Mouse (Mus musculus) limb, embryonic 13.5 days (tissue): ENCODE measurements around the gene Ptprg. TPM values are rescaled to one million over a fixed set of nuclear protein-coding genes. Genes with fewer than 3 reads are reported as not detected.
"Not testable (repeated sequence)": the region's sequence is repeated elsewhere in the genome, so short reads cannot be mapped to it uniquely, and the experiment has no call there.

Source experiments
- ATAC-seq: fragments of 200-750 bp; cut with Nextera tagmentation; 2 replicates; pipeline ENCODE4 v1.8.0; 2017; ENCODE audit warnings: low read depth, moderate number of reproducible peaks, moderate TSS enrichment; ENCODE audit not compliant: low FRiP score
- H3K27ac ChIP-seq: fragments of 300-500 bp; sonication (generic); 2 replicates; pipeline ENCODE4 v1.5.1; 2015; ENCODE audit warnings: inconsistent platforms, mild to moderate bottlenecking, moderate library complexity
- H3K27me3 ChIP-seq: fragments of 300-500 bp; sonication (generic); 2 replicates; pipeline ENCODE4 v1.6.1; 2015; ENCODE audit warnings: mild to moderate bottlenecking, inconsistent platforms
- H3K36me3 ChIP-seq: fragments of 300-500 bp; sonication (generic); 2 replicates; pipeline ENCODE4 v1.6.1; 2015; ENCODE audit warnings: inconsistent platforms, mild to moderate bottlenecking, moderate library complexity
- H3K4me1 ChIP-seq: fragments of 300-500 bp; sonication (generic); 2 replicates; pipeline ENCODE4 v1.6.1; 2015; ENCODE audit warnings: inconsistent platforms
- H3K4me2 ChIP-seq: fragments of 300-500 bp; sonication (generic); replicated peaks from 2 replicates; pipeline ENCODE4 v1.6.1; 2015; ENCODE audit warnings: inconsistent platforms, mild to moderate bottlenecking, moderate library complexity
- H3K4me3 ChIP-seq: fragments of 300-500 bp; sonication (generic); 2 replicates; pipeline ENCODE4 v1.5.1; 2015; ENCODE audit warnings: moderate library complexity, mild to moderate bottlenecking, inconsistent platforms
- H3K9ac ChIP-seq: fragments of 300-500 bp; sonication (generic); 2 replicates; pipeline ENCODE4 v1.6.1; 2015; ENCODE audit warnings: mild to moderate bottlenecking, inconsistent platforms
- H3K9me3 ChIP-seq: fragments of 300-500 bp; sonication (generic); 2 replicates; pipeline ENCODE4 v1.6.1; 2016; ENCODE audit warnings: inconsistent platforms
- WGBS: fragments of 180-500 bp; shearing (Covaris S2); methylation state at CpG from one replicate; pipeline ENCODE4 v1.1.7; 2015; 5-methylcytosine and 5-hydroxymethylcytosine counted together
- polyA plus RNA-seq: library from polyadenylated mRNA; unstranded; fragments of >200 nt; fragmentation: Nextera tagmentation; extraction: Ambion mirVana; gene quantifications from 2 replicates; pipeline ENCODE4 v1.2.1, GENCODE M21; 2015

Ptprg gene
- polyA plus RNA-seq, 1 experiment from 2014 or later: 38.4 TPM

DNA sequence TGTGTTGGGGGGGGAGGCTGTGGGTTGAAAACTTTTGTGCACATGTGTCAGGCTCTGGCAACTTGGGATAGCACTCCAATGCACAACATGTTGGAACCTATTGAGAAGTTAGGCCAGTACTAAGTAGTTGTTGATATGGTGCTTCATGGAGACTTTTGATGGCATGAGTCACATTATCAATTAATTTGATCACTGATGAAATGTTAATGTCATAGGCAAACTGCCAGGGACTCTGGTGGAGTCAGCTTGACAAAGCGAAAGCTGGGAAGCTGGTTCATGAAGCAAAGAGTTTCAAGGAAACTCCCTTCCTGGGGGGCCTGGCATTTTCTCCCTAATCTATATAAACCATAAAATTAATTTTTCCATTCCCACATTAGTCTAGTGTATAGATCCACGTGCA, 508.0 kb downstream of the Ptprg start:
- peaks cover 23% of the 10 kb centered on the region for H3K4me1 ChIP-seq
- not testable (repeated sequence) for H3K36me3 ChIP-seq, H3K9me3 ChIP-seq, H3K4me3 ChIP-seq, H3K4me2 ChIP-seq, ATAC-seq, H3K27me3 ChIP-seq, H3K9ac ChIP-seq, H3K27ac ChIP-seq
- 77% methylated on average over 2 of the region's 2 CpGs for WGBS

DNA sequence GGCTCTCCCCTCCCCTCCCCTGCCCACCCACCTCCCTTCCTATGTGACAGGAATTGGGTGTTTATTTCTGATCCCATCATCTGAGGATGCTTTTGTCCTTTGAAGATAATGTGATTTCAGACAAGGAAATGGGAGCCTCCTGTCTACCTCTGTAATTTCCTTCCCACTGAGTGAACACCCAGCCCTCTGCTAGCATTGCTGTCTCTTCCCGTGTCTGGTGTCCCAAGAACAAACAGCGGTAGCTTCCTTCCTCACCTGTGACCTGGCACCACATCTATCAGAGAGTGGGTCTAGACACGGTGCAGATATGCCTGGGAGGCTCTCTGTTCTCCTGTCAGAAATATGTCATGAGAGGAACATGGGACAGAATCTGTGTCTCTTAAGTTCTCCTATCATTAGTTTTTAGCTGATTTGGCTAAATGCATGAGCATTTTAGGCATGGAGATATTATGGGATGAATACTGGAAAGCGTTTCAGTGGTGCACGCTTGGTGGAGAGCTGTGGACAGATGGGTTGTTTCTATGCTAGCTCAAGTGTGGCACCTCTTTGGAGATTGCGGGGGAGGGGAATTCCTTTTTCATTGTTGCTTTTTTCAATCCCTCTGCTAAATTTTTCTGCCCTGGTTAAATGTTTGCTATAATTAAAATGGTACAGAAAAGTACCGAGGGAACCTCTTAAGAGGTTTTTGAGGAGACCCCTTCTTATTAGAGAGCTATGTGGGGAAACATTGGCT, 509.5 kb downstream of the Ptprg start:
- ATAC-seq: no peak
- 77% methylated on average over 7 of the region's 7 CpGs for WGBS
- Histone ChIP-seq H3K4me2 (no peak overlapping the region), H3K36me3 (no peaks in the 10 kb centered on the region), H3K27ac (no peak overlapping the region), H3K9me3 (no peaks in the 10 kb centered on the region), H3K27me3 (no peaks in the 10 kb centered on the region), H3K9ac (no peak overlapping the region), H3K4me1 (peaks cover 14% of the 10 kb centered on the region), H3K4me3 (no peak overlapping the region)

DNA sequence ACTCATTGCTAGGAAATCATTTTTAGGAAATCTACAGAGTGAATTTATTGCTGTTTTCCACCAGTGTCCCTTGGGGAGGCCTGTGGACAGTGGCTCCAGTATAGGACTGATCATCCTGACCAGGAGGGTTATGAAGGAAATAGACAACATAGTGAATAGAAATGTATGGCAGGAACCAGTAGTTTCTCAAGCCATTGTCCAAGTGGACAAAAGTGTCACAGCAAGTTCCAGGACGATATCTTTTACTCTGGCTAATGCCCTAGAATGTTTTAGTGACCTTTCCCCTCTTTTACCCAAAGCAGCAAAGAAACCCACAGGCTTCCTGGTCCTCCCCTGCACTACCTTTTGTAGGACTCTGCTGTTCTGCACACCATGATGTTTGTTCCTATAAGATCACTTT, 511.7 kb downstream of the Ptprg start:
- Histone ChIP-seq H3K9me3 (no peaks in the 10 kb centered on the region), H3K4me3 (no peak overlapping the region), H3K27me3 (no peaks in the 10 kb centered on the region), H3K4me1 (peaks cover 3% of the 10 kb centered on the region; the same call in 1 of the 2 replicates), H3K4me2 (no peak overlapping the region), H3K27ac (no peak overlapping the region), H3K36me3 (no peaks in the 10 kb centered on the region), H3K9ac (no peak overlapping the region)
- 76% methylated on average over 1 of the region's 1 CpGs for WGBS
- no peak for ATAC-seq

- ATAC-seq: no peak
- Histone ChIP-seq H3K9ac (no peak overlapping the region), H3K4me1 (peaks cover 7% of the 10 kb centered on the region), H3K4me3 (no peak overlapping the region), H3K4me2 (no peak overlapping the region), H3K9me3 (no peaks in the 10 kb centered on the region), H3K36me3 (no peaks in the 10 kb centered on the region), H3K27ac (no peak overlapping the region), H3K27me3 (no peaks in the 10 kb centered on the region)
- WGBS: 71% methylated on average over 2 of the region's 2 CpGs
These were observed 512.4 kb downstream of the Ptprg start for GRCm38 (mm10) chr14:12065736-12066135.

- H3K36me3 ChIP-seq: no peaks in the 10 kb centered on the region
- no peaks in the 10 kb centered on the region for H3K27me3 ChIP-seq
- no peak overlapping the region for H3K9ac ChIP-seq
- H3K27ac ChIP-seq: no peak overlapping the region
- peaks cover 34% of the 10 kb centered on the region for H3K4me1 ChIP-seq
- H3K4me2 ChIP-seq: no peak overlapping the region
- WGBS: 85% methylated on average over 12 of the region's 12 CpGs
- H3K9me3 ChIP-seq: no peaks in the 10 kb centered on the region
- no peak overlapping the region for H3K4me3 ChIP-seq
- ATAC-seq: no peak
These were observed 516.4 kb downstream of the Ptprg start for GRCm38 (mm10) chr14:12069707-12070106.

- no peaks in the 10 kb centered on the region for H3K36me3 ChIP-seq
- H3K9me3 ChIP-seq: no peaks in the 10 kb centered on the region
- peak overlapping the region; percentile 33; the same call in 1 of the 2 replicates for H3K27ac ChIP-seq
- no peaks in the 10 kb centered on the region for H3K27me3 ChIP-seq
- H3K4me2 ChIP-seq: no peak overlapping the region
- peaks cover 36% of the 10 kb centered on the region for H3K4me1 ChIP-seq
- ATAC-seq: no peak
- H3K4me3 ChIP-seq: no peak overlapping the region
- WGBS: 44% methylated on average over 1 of the region's 1 CpGs
- H3K9ac ChIP-seq: no peak overlapping the region
These were observed 517.0 kb downstream of the Ptprg start for GRCm38 (mm10) chr14:12070361-12070760.

- no peaks in the 10 kb centered on the region for H3K9me3 ChIP-seq
- no peaks in the 10 kb centered on the region for H3K27me3 ChIP-seq
- H3K36me3 ChIP-seq: no peaks in the 10 kb centered on the region
- H3K4me1 ChIP-seq: peaks cover 36% of the 10 kb centered on the region
- no peak overlapping the region for H3K4me3 ChIP-seq
- WGBS: 34% methylated on average over 7 of the region's 7 CpGs
- no peak overlapping the region for H3K9ac ChIP-seq
- H3K4me2 ChIP-seq: no peak overlapping the region
- no peak overlapping the region for H3K27ac ChIP-seq
- no peak; the same call in 1 of the 2 replicates for ATAC-seq
These were observed 517.6 kb downstream of the Ptprg start for GRCm38 (mm10) chr14:12070856-12071465.

GRCm38 (mm10) chr14:12072026-12072861, 518.9 kb downstream of the Ptprg start:
- ATAC-seq: peak; percentile 57; the same call in 1 of the 2 replicates
- H3K4me1 ChIP-seq: peaks cover 36% of the 10 kb centered on the region
- H3K9ac ChIP-seq: no peak overlapping the region
- H3K27ac ChIP-seq: no peak overlapping the region
- H3K4me2 ChIP-seq: no peak overlapping the region
- H3K27me3 ChIP-seq: no peaks in the 10 kb centered on the region
- H3K36me3 ChIP-seq: no peaks in the 10 kb centered on the region
- 50% methylated on average over 7 of the region's 7 CpGs for WGBS
- no peak overlapping the region for H3K4me3 ChIP-seq
- no peaks in the 10 kb centered on the region for H3K9me3 ChIP-seq

DNA sequence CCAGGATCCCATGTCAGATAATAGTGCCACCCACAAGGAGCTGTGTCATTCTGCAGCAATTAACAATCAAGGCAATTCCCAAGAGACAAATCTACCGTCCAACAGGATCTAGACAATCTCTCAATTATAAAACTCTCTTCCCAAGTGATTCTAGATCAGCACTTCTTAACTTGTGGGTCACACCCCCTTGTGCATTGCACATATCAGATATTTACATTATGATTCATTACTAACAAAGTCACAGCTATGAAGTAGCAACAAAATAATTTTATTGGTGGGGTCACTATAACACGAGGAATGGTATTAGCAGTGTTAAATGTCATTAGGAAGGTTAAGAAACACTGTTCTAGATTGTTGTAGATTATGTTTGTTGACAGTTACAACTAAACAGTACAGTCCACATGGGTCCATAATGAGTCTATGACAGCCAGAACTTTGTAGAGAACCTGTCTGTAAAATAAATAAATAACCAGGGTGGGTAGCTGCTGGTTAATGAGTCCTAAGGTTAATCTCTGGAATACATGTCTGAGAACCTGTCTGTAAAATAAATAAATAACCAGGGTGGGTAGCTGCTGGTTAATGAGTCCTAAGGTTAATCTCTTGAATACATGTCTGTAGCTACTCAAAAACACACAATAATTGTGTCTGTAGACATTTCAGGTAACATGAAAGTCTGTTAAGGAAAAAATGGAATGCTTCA, 520.2 kb downstream of the Ptprg start:
- Histone ChIP-seq H3K27me3 (no peaks in the 10 kb centered on the region), H3K36me3 (no peaks in the 10 kb centered on the region), H3K4me3 (no peak overlapping the region), H3K27ac (no peak overlapping the region), H3K9ac (no peak overlapping the region), H3K9me3 (no peaks in the 10 kb centered on the region), H3K4me1 (peaks cover 36% of the 10 kb centered on the region), H3K4me2 (no peak overlapping the region)
- 72% methylated on average over 2 of the region's 2 CpGs for WGBS
- ATAC-seq: no peak

DNA sequence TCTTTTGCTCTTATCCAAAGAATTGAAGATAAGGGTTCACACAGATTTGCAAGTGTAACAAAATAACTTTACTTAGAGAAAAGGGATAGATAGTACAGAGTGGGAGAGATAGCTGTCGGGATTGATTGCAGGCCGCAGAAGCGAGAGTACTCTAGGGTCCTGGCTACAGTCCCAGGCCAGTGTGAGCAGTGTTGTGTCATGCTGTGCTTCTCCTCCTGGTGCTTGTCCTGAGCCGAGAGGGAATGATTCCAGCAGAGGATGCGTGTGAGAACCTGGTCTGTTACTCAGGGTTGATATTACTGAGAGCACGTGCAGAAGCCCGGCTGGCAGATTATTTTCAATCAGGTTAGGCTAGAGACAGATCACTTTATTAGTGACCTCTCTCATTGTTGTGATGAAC, 523.9 kb downstream of the Ptprg start:
- no peaks in the 10 kb centered on the region for H3K36me3 ChIP-seq
- no peak overlapping the region for H3K27ac ChIP-seq
- no peaks in the 10 kb centered on the region for H3K27me3 ChIP-seq
- no peak overlapping the region for H3K9ac ChIP-seq
- no peaks in the 10 kb centered on the region for H3K9me3 ChIP-seq
- H3K4me2 ChIP-seq: no peak overlapping the region
- WGBS: 86% methylated on average over 7 of the region's 7 CpGs
- ATAC-seq: no peak
- H3K4me1 ChIP-seq: peaks cover 37% of the 10 kb centered on the region
- no peak overlapping the region for H3K4me3 ChIP-seq

DNA sequence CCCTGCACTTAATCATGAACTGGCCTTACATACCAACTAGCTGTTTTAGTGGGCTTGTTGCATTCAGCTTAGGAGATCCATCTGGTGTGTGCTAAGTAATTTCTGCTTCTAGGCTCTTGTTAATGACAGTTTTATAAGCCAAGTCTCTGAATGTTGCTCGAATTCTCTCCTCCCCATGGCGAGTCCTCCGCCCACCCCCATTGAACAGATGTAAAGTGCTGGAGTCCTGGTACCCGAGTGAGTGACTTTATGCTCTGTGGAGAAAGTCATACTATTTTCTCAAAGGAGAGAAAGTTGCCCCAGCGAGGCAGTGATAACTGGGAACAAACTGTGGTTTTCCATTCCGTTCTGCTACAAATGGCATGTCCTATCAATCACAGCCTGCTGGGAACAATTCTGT, 525.9 kb downstream of the Ptprg start:
- ATAC-seq: no peak
- no peak overlapping the region for H3K4me2 ChIP-seq
- H3K4me1 ChIP-seq: peaks cover 39% of the 10 kb centered on the region
- no peaks in the 10 kb centered on the region for H3K9me3 ChIP-seq
- no peak overlapping the region for H3K9ac ChIP-seq
- H3K36me3 ChIP-seq: no peaks in the 10 kb centered on the region
- no peak overlapping the region for H3K4me3 ChIP-seq
- no peak overlapping the region for H3K27ac ChIP-seq
- 13% methylated on average over 6 of the region's 6 CpGs for WGBS
- no peaks in the 10 kb centered on the region for H3K27me3 ChIP-seq
